Mouse (Mus musculus): Measurements from ENCODE around the gene A930004D18Rik.

DNA sequence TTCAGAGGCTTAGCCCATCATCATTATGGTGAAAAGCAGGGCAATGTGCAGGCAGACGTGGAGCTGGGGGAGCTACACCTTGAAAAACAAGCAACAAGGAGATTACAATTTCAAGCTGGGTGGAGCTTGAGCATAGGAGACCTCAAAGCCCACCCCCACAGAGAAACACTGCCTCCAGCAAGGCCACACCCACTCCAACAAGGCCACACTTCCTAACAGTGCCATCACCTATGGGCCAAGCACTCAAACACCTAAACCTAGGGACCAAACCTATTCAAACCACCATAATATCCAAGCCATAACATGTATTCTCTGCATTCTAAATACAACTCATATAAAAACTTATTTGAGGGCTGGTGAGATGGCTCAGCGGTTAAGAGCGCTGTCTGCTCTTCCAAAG, 35.2 kb downstream of the A930004D18Rik start:
- TF ChIP-seq CTCF (conservative IDR thresholded peaks at IDR 0.05; ENCODE audit: low read length), result no peak
- TF ChIP-seq NANOG (IDR thresholded peaks at IDR 0.05; ENCODE audit: borderline replicate concordance, low read length), result no peak
